Mouse (Mus musculus): ENCODE measurements around the gene Inava.

- TF ChIP-seq POLR2A (IDR thresholded peaks at IDR 0.05; ENCODE audit: low read depth, low read length) (no peak), CTCF (IDR thresholded peaks at IDR 0.05; ENCODE audit: borderline replicate concordance, insufficient read depth, low read length) (no peak)
Observed at GRCm38 (mm10) chr1:136255657-136256056, 21.6 kb upstream of the Inava start.

Data from embryonic fibroblast, embryonic 13.5 days (primary cell).